Mouse (Mus musculus): ENCODE measurements around the gene RPS10-NUDT3. TPM values are rescaled to one million over a fixed set of nuclear protein-coding genes. Genes with fewer than 3 reads are reported as not detected.

RPS10-NUDT3 gene
- polyA plus RNA-seq, 1 experiment from 2014 or later = not detected

GRCm38 (mm10) chr17:27621161-27621560 lies 13.9 kb downstream of the RPS10-NUDT3 start:
- Histone ChIP-seq H3K9ac (ENCODE audit: low read length) (peak overlapping the region; percentile 98), H3K4me3 (ENCODE audit: low read length) (peak overlapping the region; percentile 89), H3K9me3 (ENCODE audit: control insufficient read depth, low read length) (no peaks in the 10 kb centered on the region), H3K4me1 (replicated peaks; ENCODE audit: control insufficient read depth, insufficient read depth, low read length) (peaks cover 19% of the 10 kb centered on the region), H3K27me3 (ENCODE audit: control insufficient read depth, insufficient read depth, low read depth, low read length) (no peaks in the 10 kb centered on the region), H3K27ac (ENCODE audit: low read length) (no peak overlapping the region; the same call in 1 of the 2 replicates), H3K4me2 (ENCODE audit: low read depth, low read length) (peak overlapping the region; percentile 70), H3K36me3 (ENCODE audit: control insufficient read depth, insufficient read depth, low read length) (peaks cover 2% of the 10 kb centered on the region; the same call in 1 of the 2 replicates)
- ATAC-seq (ENCODE audit: low read depth) = no peak
- 38% methylated on average over 8 of the region's 8 CpGs for WGBS

DNA sequence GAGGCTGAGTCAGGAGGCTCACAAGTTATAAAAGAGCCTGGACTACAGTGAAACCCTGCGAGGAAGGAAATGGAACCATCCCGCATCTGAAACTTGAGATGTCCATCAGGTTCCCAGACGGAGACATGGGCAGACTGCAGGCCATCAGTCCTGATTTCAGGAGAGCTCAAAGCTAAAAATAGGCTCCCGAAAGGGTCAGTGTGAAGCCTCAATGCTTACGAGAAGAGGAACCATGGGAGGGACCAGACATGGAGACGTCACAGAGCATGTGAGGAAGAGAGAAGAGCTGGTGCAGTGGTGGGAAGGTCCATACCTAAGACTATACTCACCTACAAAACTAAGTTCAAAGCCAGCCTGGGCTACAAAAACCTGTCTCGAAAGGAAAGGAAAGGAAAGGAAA lies 19.6 kb downstream of the RPS10-NUDT3 start:
- H3K9me3 ChIP-seq (ENCODE audit: control insufficient read depth, low read length) = no peaks in the 10 kb centered on the region
- no peak for ATAC-seq (ENCODE audit: low read depth)
- 71% methylated on average over 7 of the region's 7 CpGs for WGBS
- H3K9ac ChIP-seq (ENCODE audit: low read length) = no peak overlapping the region
- H3K4me2 ChIP-seq (ENCODE audit: low read depth, low read length) = no peak overlapping the region
- no peaks in the 10 kb centered on the region for H3K27me3 ChIP-seq (ENCODE audit: control insufficient read depth, insufficient read depth, low read depth, low read length)
- no peak overlapping the region for H3K4me3 ChIP-seq (ENCODE audit: low read length)
- peaks cover 6% of the 10 kb centered on the region for H3K4me1 ChIP-seq (replicated peaks; ENCODE audit: control insufficient read depth, insufficient read depth, low read length)
- H3K36me3 ChIP-seq (ENCODE audit: control insufficient read depth, insufficient read depth, low read length) = peaks cover 2% of the 10 kb centered on the region; the same call in 1 of the 2 replicates
- no peak overlapping the region for H3K27ac ChIP-seq (ENCODE audit: low read length)

DNA sequence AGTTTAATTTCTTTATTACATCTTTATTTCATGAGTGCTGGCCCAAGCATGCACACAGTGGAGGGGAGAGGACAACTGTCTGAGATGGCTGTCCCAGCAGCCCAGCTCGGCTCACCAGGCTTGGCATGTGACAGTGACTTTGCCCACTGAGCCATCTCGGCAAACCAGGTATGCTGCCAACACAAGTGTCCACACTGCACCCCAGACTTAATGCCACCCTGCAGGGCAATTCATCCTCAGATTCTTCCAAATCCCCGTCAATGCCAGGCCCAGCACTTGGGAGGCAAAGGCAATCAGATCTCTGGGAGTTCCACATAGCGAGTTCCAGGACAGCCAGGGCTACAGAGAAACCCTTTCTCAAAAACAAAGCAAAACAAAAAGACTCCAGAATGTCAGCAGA lies 22.0 kb downstream of the RPS10-NUDT3 start:
- H3K27me3 ChIP-seq (ENCODE audit: control insufficient read depth, insufficient read depth, low read depth, low read length) = no peaks in the 10 kb centered on the region
- H3K4me2 ChIP-seq (ENCODE audit: low read depth, low read length) = no peak overlapping the region
- no peak overlapping the region for H3K27ac ChIP-seq (ENCODE audit: low read length)
- ATAC-seq (ENCODE audit: low read depth) = no peak
- H3K4me3 ChIP-seq (ENCODE audit: low read length) = no peak overlapping the region
- H3K9me3 ChIP-seq (ENCODE audit: control insufficient read depth, low read length) = no peaks in the 10 kb centered on the region
- H3K36me3 ChIP-seq (ENCODE audit: control insufficient read depth, insufficient read depth, low read length) = peaks cover 5% of the 10 kb centered on the region
- no peak overlapping the region for H3K9ac ChIP-seq (ENCODE audit: low read length)
- WGBS = 80% methylated on average over 4 of the region's 4 CpGs
- peaks cover 6% of the 10 kb centered on the region; the same call in 1 of the 2 replicates for H3K4me1 ChIP-seq (replicated peaks; ENCODE audit: control insufficient read depth, insufficient read depth, low read length)

- no peak overlapping the region for H3K27ac ChIP-seq (ENCODE audit: low read length)
- no peak overlapping the region for H3K4me2 ChIP-seq (ENCODE audit: low read depth, low read length)
- H3K4me1 ChIP-seq (replicated peaks; ENCODE audit: control insufficient read depth, insufficient read depth, low read length) = peaks cover 6% of the 10 kb centered on the region; the same call in 1 of the 2 replicates
- no peak for ATAC-seq (ENCODE audit: low read depth)
- no peak overlapping the region for H3K4me3 ChIP-seq (ENCODE audit: low read length)
- H3K9ac ChIP-seq (ENCODE audit: low read length) = no peak overlapping the region
- 73% methylated on average over 5 of the region's 5 CpGs for WGBS
- no peaks in the 10 kb centered on the region for H3K27me3 ChIP-seq (ENCODE audit: control insufficient read depth, insufficient read depth, low read depth, low read length)
- no peaks in the 10 kb centered on the region for H3K9me3 ChIP-seq (ENCODE audit: control insufficient read depth, low read length)
- H3K36me3 ChIP-seq (ENCODE audit: control insufficient read depth, insufficient read depth, low read length) = peaks cover 3% of the 10 kb centered on the region; the same call in 1 of the 2 replicates
These were observed 23.0 kb downstream of the RPS10-NUDT3 start for GRCm38 (mm10) chr17:27611994-27612393.

- Histone ChIP-seq H3K9ac (ENCODE audit: low read length) (no peak overlapping the region), H3K27me3 (ENCODE audit: control insufficient read depth, insufficient read depth, low read depth, low read length) (no peaks in the 10 kb centered on the region), H3K9me3 (ENCODE audit: control insufficient read depth, low read length) (no peaks in the 10 kb centered on the region), H3K4me2 (ENCODE audit: low read depth, low read length) (no peak overlapping the region), H3K4me1 (replicated peaks; ENCODE audit: control insufficient read depth, insufficient read depth, low read length) (peaks cover 6% of the 10 kb centered on the region; the same call in 1 of the 2 replicates), H3K4me3 (ENCODE audit: low read length) (no peak overlapping the region), H3K27ac (ENCODE audit: low read length) (no peak overlapping the region), H3K36me3 (ENCODE audit: control insufficient read depth, insufficient read depth, low read length) (peaks cover 3% of the 10 kb centered on the region; the same call in 1 of the 2 replicates)
- 43% methylated on average over 3 of the region's 3 CpGs for WGBS
- ATAC-seq (ENCODE audit: low read depth) = no peak
These were observed 23.5 kb downstream of the RPS10-NUDT3 start for GRCm38 (mm10) chr17:27611519-27611884.

DNA sequence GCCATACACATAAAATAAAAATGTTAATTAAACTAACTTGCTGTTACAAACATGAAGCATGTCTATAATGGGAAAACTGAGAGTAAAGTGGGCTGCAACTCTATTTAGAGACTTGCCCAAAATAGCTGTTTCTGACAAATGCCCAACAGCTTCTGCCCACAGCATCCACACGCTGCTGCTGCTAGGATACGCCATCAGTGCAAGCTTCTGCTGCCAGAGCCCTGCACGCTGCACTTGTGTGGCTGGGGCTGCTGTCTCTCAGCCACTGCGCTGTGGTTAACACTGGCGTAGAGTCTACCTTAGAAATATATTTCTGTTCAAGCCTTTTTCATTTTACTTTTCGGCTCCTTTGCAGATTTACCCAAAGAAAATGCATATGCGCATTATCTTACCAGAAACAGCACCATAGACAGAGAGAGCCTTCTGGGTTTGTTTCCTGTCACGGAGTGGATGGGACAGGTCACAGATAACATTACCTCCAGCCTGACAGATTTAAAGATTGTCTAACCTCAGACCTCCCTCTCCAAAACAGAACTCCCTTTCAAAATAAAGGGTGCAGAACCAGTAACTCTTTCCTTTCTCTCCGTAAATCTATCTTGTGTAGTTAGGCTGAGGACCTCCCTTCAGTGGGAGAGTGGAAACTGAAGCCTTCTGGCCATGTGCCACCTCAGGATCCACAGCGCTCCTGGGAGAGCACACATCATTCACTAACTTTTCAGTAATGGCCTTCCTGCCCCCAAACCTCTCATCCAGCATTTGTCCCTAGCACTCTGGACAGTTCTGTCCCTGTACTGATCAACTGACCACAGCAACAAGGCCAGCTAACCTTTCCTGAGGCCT lies 24.1 kb downstream of the RPS10-NUDT3 start:
- Histone ChIP-seq H3K9me3 (ENCODE audit: control insufficient read depth, low read length) (no peaks in the 10 kb centered on the region), H3K4me1 (replicated peaks; ENCODE audit: control insufficient read depth, insufficient read depth, low read length) (peaks cover 6% of the 10 kb centered on the region; the same call in 1 of the 2 replicates), H3K27me3 (ENCODE audit: control insufficient read depth, insufficient read depth, low read depth, low read length) (no peaks in the 10 kb centered on the region), H3K4me2 (ENCODE audit: low read depth, low read length) (no peak overlapping the region), H3K9ac (ENCODE audit: low read length) (no peak overlapping the region), H3K36me3 (ENCODE audit: control insufficient read depth, insufficient read depth, low read length) (peaks cover 3% of the 10 kb centered on the region; the same call in 1 of the 2 replicates), H3K27ac (ENCODE audit: low read length) (no peak overlapping the region), H3K4me3 (ENCODE audit: low read length) (no peak overlapping the region)
- WGBS = 71% methylated on average over 10 of the region's 10 CpGs
- no peak for ATAC-seq (ENCODE audit: low read depth)

GRCm38 (mm10) chr17:27609576-27609975 lies 25.4 kb downstream of the RPS10-NUDT3 start:
- Histone ChIP-seq H3K36me3 (ENCODE audit: control insufficient read depth, insufficient read depth, low read length) (peaks cover 3% of the 10 kb centered on the region; the same call in 1 of the 2 replicates), H3K27ac (ENCODE audit: low read length) (no peak overlapping the region), H3K9ac (ENCODE audit: low read length) (no peak overlapping the region), H3K4me3 (ENCODE audit: low read length) (no peak overlapping the region), H3K9me3 (ENCODE audit: control insufficient read depth, low read length) (no peaks in the 10 kb centered on the region), H3K27me3 (ENCODE audit: control insufficient read depth, insufficient read depth, low read depth, low read length) (no peaks in the 10 kb centered on the region), H3K4me1 (replicated peaks; ENCODE audit: control insufficient read depth, insufficient read depth, low read length) (peaks cover 6% of the 10 kb centered on the region; the same call in 1 of the 2 replicates), H3K4me2 (ENCODE audit: low read depth, low read length) (no peak overlapping the region)
- ATAC-seq (ENCODE audit: low read depth) = no peak
- 82% methylated on average over 7 of the region's 7 CpGs for WGBS

- no peak; the same call in 1 of the 2 replicates for ATAC-seq (ENCODE audit: low read depth)
- peaks cover 3% of the 10 kb centered on the region; the same call in 1 of the 2 replicates for H3K36me3 ChIP-seq (ENCODE audit: control insufficient read depth, insufficient read depth, low read length)
- H3K9me3 ChIP-seq (ENCODE audit: control insufficient read depth, low read length) = no peaks in the 10 kb centered on the region
- no peak overlapping the region for H3K4me3 ChIP-seq (ENCODE audit: low read length)
- peaks cover 7% of the 10 kb centered on the region for H3K4me1 ChIP-seq (replicated peaks; ENCODE audit: control insufficient read depth, insufficient read depth, low read length)
- no peak overlapping the region for H3K27ac ChIP-seq (ENCODE audit: low read length)
- H3K9ac ChIP-seq (ENCODE audit: low read length) = no peak overlapping the region
- 71% methylated on average over 21 of the region's 21 CpGs for WGBS
- H3K27me3 ChIP-seq (ENCODE audit: control insufficient read depth, insufficient read depth, low read depth, low read length) = no peaks in the 10 kb centered on the region
- no peak overlapping the region for H3K4me2 ChIP-seq (ENCODE audit: low read depth, low read length)
These were observed 31.3 kb downstream of the RPS10-NUDT3 start for GRCm38 (mm10) chr17:27603522-27604234.

DNA sequence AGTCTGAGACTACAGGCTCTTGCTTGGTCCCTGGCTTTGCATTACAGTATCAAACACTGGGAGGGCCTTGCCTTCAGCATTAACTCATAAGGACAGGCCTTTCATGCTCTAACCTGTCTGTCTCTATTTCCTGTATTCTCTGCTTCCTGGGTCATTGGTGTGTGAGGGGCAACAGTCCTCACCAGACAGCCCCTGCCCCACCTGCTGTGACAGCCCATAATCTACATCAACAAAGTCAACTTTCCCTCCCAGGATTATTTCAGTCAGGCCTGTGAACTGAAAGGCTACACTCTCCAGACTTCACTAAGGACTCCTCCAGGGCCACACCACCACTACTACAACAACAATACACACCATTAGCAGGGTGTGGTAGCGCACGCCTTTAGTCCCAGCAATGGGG lies 32.0 kb downstream of the RPS10-NUDT3 start:
- no peak overlapping the region for H3K4me3 ChIP-seq (ENCODE audit: low read length)
- no peak for ATAC-seq (ENCODE audit: low read depth)
- H3K27me3 ChIP-seq (ENCODE audit: control insufficient read depth, insufficient read depth, low read depth, low read length) = no peaks in the 10 kb centered on the region
- H3K4me2 ChIP-seq (ENCODE audit: low read depth, low read length) = no peak overlapping the region
- H3K36me3 ChIP-seq (ENCODE audit: control insufficient read depth, insufficient read depth, low read length) = peaks cover under 1% of the 10 kb centered on the region; the same call in 1 of the 2 replicates
- H3K9me3 ChIP-seq (ENCODE audit: control insufficient read depth, low read length) = no peaks in the 10 kb centered on the region
- no peak overlapping the region for H3K9ac ChIP-seq (ENCODE audit: low read length)
- no peak overlapping the region for H3K27ac ChIP-seq (ENCODE audit: low read length)
- 90% methylated on average over 2 of the region's 2 CpGs for WGBS
- peaks cover 7% of the 10 kb centered on the region for H3K4me1 ChIP-seq (replicated peaks; ENCODE audit: control insufficient read depth, insufficient read depth, low read length)
